In genomic region chr17:45599446-45600242, GRCm38 (mm10) we compare ENCODE assay signal across 8 mouse cellular contexts. TPM values are rescaled to one million over a fixed set of nuclear protein-coding genes. Genes with fewer than 3 reads are reported as not detected.
A peak's percentile ranks its signal among the peaks of the same experiment; 100 is the strongest.
DNase-seq lines count a peak whose midpoint lies in the region; ATAC-seq and TF ChIP-seq lines count a peak whose summit lies in the region.

Slc29a1 (minus strand) TSS chr17:45599606.

- H3K36me3 ChIP-seq in ES-Bruce4 (ENCODE audit: control insufficient read depth, insufficient read depth, low read length, poor library complexity, severe bottlenecking): no peaks in the 10 kb centered on the region
- no peaks in the 10 kb centered on the region for H3K36me3 ChIP-seq in heart, embryonic 16.5 days (ENCODE audit: control insufficient read depth, insufficient read depth)
- H3K36me3 ChIP-seq in kidney, postnatal 0 days (ENCODE audit: insufficient read depth, low read length): no peaks in the 10 kb centered on the region
- H3K36me3 ChIP-seq in liver, embryonic 16.5 days (ENCODE audit: control insufficient read depth, insufficient read depth): no peaks in the 10 kb centered on the region
- no peaks in the 10 kb centered on the region for H3K36me3 ChIP-seq in neural tube, embryonic 11.5 days (ENCODE audit: control insufficient read depth, insufficient read depth, low read length)

- H3K4me2 ChIP-seq in heart, embryonic 16.5 days (ENCODE audit: low read depth, low read length): peak within 1 kb of the TSS; percentile 81
- peak within 1 kb of the TSS; percentile 67 for H3K4me2 ChIP-seq in kidney, postnatal 0 days (ENCODE audit: low read length)
- peak within 1 kb of the TSS; percentile 77 for H3K4me2 ChIP-seq in liver, embryonic 16.5 days (ENCODE audit: low read depth, low read length)
- H3K4me2 ChIP-seq in neural tube, embryonic 11.5 days (ENCODE audit: low read depth): peak within 1 kb of the TSS; percentile 57

- H3K27me3 ChIP-seq in ES-Bruce4 (ENCODE audit: control insufficient read depth, insufficient read depth, low read length, poor library complexity, severe bottlenecking): no peaks in the 10 kb centered on the region
- no peaks in the 10 kb centered on the region; the same call in 1 of the 2 replicates for H3K27me3 ChIP-seq in heart, embryonic 16.5 days (ENCODE audit: control insufficient read depth, insufficient read depth, low read length)
- H3K27me3 ChIP-seq in kidney, postnatal 0 days (ENCODE audit: insufficient read depth, low read length): no peaks in the 10 kb centered on the region
- no peaks in the 10 kb centered on the region; the same call in 1 of the 2 replicates for H3K27me3 ChIP-seq in liver, embryonic 16.5 days (ENCODE audit: control insufficient read depth, insufficient read depth, low read depth, low read length)
- H3K27me3 ChIP-seq in neural tube, embryonic 11.5 days (ENCODE audit: control insufficient read depth, insufficient read depth, low read length): peaks cover 27% of the 10 kb centered on the region

- peak within 1 kb of the TSS; percentile 63 for H3K4me3 ChIP-seq in ES-Bruce4 (ENCODE audit: low read depth, low read length)
- H3K4me3 ChIP-seq in heart, embryonic 16.5 days (ENCODE audit: low read length): peak within 1 kb of the TSS; percentile 42
- peak within 1 kb of the TSS; percentile 33 for H3K4me3 ChIP-seq in kidney, postnatal 0 days (replicated peaks; ENCODE audit: low read depth, low read length)
- peak within 1 kb of the TSS; percentile 55 for H3K4me3 ChIP-seq in liver, embryonic 16.5 days (ENCODE audit: low read depth, low read length)
- peak within 1 kb of the TSS; percentile 25 for H3K4me3 ChIP-seq in neural tube, embryonic 11.5 days (ENCODE audit: low read depth, low read length)

- H3K27ac ChIP-seq in ES-Bruce4 (ENCODE audit: insufficient read depth, low read length): peak within 1 kb of the TSS; percentile 87
- H3K27ac ChIP-seq in heart, embryonic 16.5 days (ENCODE audit: low read length): no peak within 1 kb of the TSS
- H3K27ac ChIP-seq in kidney, postnatal 0 days: no peak within 1 kb of the TSS
- H3K27ac ChIP-seq in liver, embryonic 16.5 days (ENCODE audit: low read length): peak within 1 kb of the TSS; percentile 61
- no peak within 1 kb of the TSS for H3K27ac ChIP-seq in neural tube, embryonic 11.5 days (ENCODE audit: low read depth, low read length)

- H3K4me1 ChIP-seq in ES-Bruce4 (ENCODE audit: control insufficient read depth, insufficient read depth, low read length): peaks cover 2% of the 10 kb centered on the region
- H3K4me1 ChIP-seq in heart, embryonic 16.5 days (ENCODE audit: control insufficient read depth, insufficient read depth, low read length): peaks cover 35% of the 10 kb centered on the region
- H3K4me1 ChIP-seq in kidney, postnatal 0 days (replicated peaks; ENCODE audit: insufficient read depth, low read length): peaks cover 18% of the 10 kb centered on the region
- peaks cover 62% of the 10 kb centered on the region for H3K4me1 ChIP-seq in liver, embryonic 16.5 days (ENCODE audit: control insufficient read depth, low read depth, low read length)
- H3K4me1 ChIP-seq in neural tube, embryonic 11.5 days (ENCODE audit: control insufficient read depth, insufficient read depth, low read length): peaks cover 32% of the 10 kb centered on the region

- no peaks in the 10 kb centered on the region for H3K9me3 ChIP-seq in ES-Bruce4 (replicated peaks; ENCODE audit: control insufficient read depth, insufficient read depth, low read length, poor library complexity, severe bottlenecking)
- no peaks in the 10 kb centered on the region for H3K9me3 ChIP-seq in heart, embryonic 16.5 days (replicated peaks; ENCODE audit: control insufficient read depth, low read length)
- no peaks in the 10 kb centered on the region for H3K9me3 ChIP-seq in kidney, postnatal 0 days (replicated peaks; ENCODE audit: low read length)
- H3K9me3 ChIP-seq in liver, embryonic 16.5 days (replicated peaks; ENCODE audit: control insufficient read depth, low read length): no peaks in the 10 kb centered on the region
- H3K9me3 ChIP-seq in neural tube, embryonic 11.5 days (ENCODE audit: control insufficient read depth, low read length): no peaks in the 10 kb centered on the region

- WGBS in heart, embryonic 16.5 days: 20% methylated on average over 32 of the region's 32 CpGs
- whole genome bisulfite sequencing in kidney, postnatal 0 days: 16% methylated on average over 32 of the region's 32 CpGs
- WGBS in liver, embryonic 16.5 days (ENCODE audit: insufficient replicate concordance): 21% methylated on average over 32 of the region's 32 CpGs
- 18% methylated on average over 32 of the region's 32 CpGs for WGBS in neural tube, embryonic 11.5 days

- peak; percentile 80 for DNase-seq in adrenal gland, postnatal 10 days
- peak; percentile 71 for DNase-seq in kidney, postnatal 0 days (ENCODE audit: low spot score)
- peak; percentile 64 for DNase-seq in neural tube, embryonic 11.5 days (ENCODE audit: low spot score)
- no peak for DNase-seq in frontal cortex, postnatal 14 days (ENCODE audit: low spot score in 2 of 2)

- no peak for TF ChIP-seq POLR2A in ES-Bruce4 (IDR thresholded peaks at IDR 0.05; ENCODE audit: insufficient read depth, low read length)

- H3K9ac ChIP-seq in ES-Bruce4 (ENCODE audit: low read depth, poor library complexity, severe bottlenecking): peak within 1 kb of the TSS; percentile 76
- H3K9ac ChIP-seq in heart, embryonic 16.5 days (ENCODE audit: low read length): peak within 1 kb of the TSS; percentile 72
- H3K9ac ChIP-seq in kidney, postnatal 0 days (ENCODE audit: low read depth, low read length): peak within 1 kb of the TSS; percentile 51
- peak within 1 kb of the TSS; percentile 61 for H3K9ac ChIP-seq in liver, embryonic 16.5 days (ENCODE audit: low read depth, low read length)
- H3K9ac ChIP-seq in neural tube, embryonic 11.5 days (ENCODE audit: low read length): peak within 1 kb of the TSS; percentile 44

- ATAC-seq in erythroblast, adult 5-6 weeks (replicated peaks; ENCODE audit: low FRiP score, poor library complexity, severe bottlenecking): no peak
- ATAC-seq in heart, embryonic 16.5 days (replicated peaks; ENCODE audit: extremely low read depth, insufficient read depth, low FRiP score): peak; percentile 21; the same call in 1 of the 2 replicates
- peak; percentile 40 for ATAC-seq in kidney, postnatal 0 days (replicated peaks; ENCODE audit: low FRiP score, low read depth)
- ATAC-seq in liver, embryonic 16.5 days (ENCODE audit: low read depth): peak; percentile 41
- no peak for ATAC-seq in neural tube, embryonic 11.5 days (ENCODE audit: insufficient read depth, low FRiP score, low TSS enrichment)

- TF ChIP-seq CTCF in ES-Bruce4 (IDR thresholded peaks at IDR 0.05; ENCODE audit: low read depth, low read length): no peak
- peak; percentile 27; the same call in 1 of the 2 replicates for TF ChIP-seq CTCF in kidney, postnatal 0 days (IDR thresholded peaks at IDR 0.05; ENCODE audit: low read depth)

- no peak for TF ChIP-seq EP300 in ES-Bruce4 (IDR thresholded peaks at IDR 0.05; ENCODE audit: insufficient read depth, low read depth, low read length)

RNA-seq across cellular contexts. Expression of gene Slc29a1, which starts in this region (rescaled TPM):
- polyA plus RNA-seq in ES-Bruce4 (2011; ENCODE audit: insufficient read depth, insufficient read length, low read depth, missing spikeins): 132 and 134 TPM in 2 replicates
- total RNA-seq in adrenal gland, postnatal 10 days (2021): 100 to 1,000 TPM; 130 to 145 TPM
- 15.9 and 34.5 TPM in 2 replicates for total RNA-seq in erythroblast, adult 5-6 weeks (2015; ENCODE audit: low replicate concordance)
- total RNA-seq in erythroblast, adult 5-6 weeks (2017; ENCODE audit: low replicate concordance): 32.9 and 46.5 TPM in 2 replicates
- polyA plus RNA-seq in heart, embryonic 16.5 days (2015; fragmentation: Nextera tagmentation; extraction: Ambion mirVana): 110 and 137 TPM in 2 replicates
- 93.6 and 101 TPM in 2 replicates for polyA plus RNA-seq in kidney, postnatal 0 days (2015; fragmentation: Nextera tagmentation; extraction: Ambion mirVana)
- polyA plus RNA-seq in liver, embryonic 16.5 days (2015; fragmentation: Nextera tagmentation; extraction: Ambion mirVana): 154 and 162 TPM in 2 replicates
- polyA plus RNA-seq in neural tube, embryonic 11.5 days (2014; fragmentation: Nextera tagmentation; extraction: Ambion mirVana): 44.1 and 48.7 TPM in 2 replicates

Comparison
In these comparisons a context has a peak if more than half of its experiments do, and no peak if none do; other contexts are left out.
1. H3K27ac ChIP-seq: peak in ES-Bruce4 (single experiment) and liver, embryonic 16.5 days (single experiment); none in heart, embryonic 16.5 days (single experiment), kidney, postnatal 0 days (single experiment) and neural tube, embryonic 11.5 days (single experiment).
2. DNase-seq: peak in adrenal gland, postnatal 10 days (single experiment), kidney, postnatal 0 days (single experiment) and neural tube, embryonic 11.5 days (single experiment); none in frontal cortex, postnatal 14 days (0 of 2).
3. ATAC-seq: peak in heart, embryonic 16.5 days (single experiment), kidney, postnatal 0 days (single experiment) and liver, embryonic 16.5 days (single experiment); none in erythroblast, adult 5-6 weeks (single experiment) and neural tube, embryonic 11.5 days (single experiment).
4. Peak in every context shown above with its lines, with median percentiles within 50 percentile points of each other: H3K4me3 ChIP-seq, H3K9ac ChIP-seq and H3K4me2 ChIP-seq.